Comparison of ENCODE assay signal across 8 mouse cellular contexts in the genomic region with DNA sequence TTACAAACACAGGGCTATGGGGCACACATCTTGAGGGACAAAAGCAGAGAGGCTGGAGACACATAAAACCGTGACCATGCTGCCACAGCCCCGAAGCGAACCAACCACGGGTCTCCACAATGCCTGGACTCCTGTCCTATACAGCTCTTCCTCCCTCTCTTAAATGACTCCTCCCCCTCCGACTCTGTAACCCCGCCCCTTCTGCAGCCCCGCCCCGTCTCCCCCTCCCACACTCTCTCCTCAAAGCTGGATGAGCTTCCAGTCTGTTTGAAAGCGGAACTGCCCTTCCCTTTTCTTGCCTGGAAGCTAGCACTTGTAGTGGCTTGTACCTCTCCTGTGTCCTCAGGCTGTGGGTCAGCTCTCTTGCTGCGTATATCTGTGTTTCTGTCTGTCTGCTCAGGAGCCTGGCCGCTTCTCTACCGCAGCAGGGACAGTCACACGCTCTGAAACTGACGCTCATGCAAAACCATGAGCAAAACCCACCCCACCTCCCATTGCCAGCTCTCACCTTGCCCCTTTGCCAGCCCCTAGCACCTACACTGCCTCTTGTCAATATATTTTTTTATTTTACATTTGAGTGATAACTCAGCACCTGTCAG. TPM values are rescaled to one million over a fixed set of nuclear protein-coding genes. Genes with fewer than 3 reads are reported as not detected.
DNase-seq lines count a peak whose midpoint lies in the region; ATAC-seq and TF ChIP-seq lines count a peak whose summit lies in the region.

No protein-coding gene starts in this region.

- no peak overlapping the region for H3K4me3 ChIP-seq in heart, postnatal 0 days (ENCODE audit: low read depth, low read length)
- H3K4me3 ChIP-seq in lung, postnatal 0 days (ENCODE audit: low read depth, low read length) = no peak overlapping the region

- 10% methylated on average over 14 of the region's 14 CpGs for WGBS in heart, postnatal 0 days
- WGBS in lung, postnatal 0 days = 11% methylated on average over 14 of the region's 14 CpGs

- no peaks in the 10 kb centered on the region for H3K36me3 ChIP-seq in heart, postnatal 0 days (replicated peaks; ENCODE audit: control insufficient read depth, insufficient read depth, low read length)
- H3K36me3 ChIP-seq in lung, postnatal 0 days (ENCODE audit: insufficient read depth, low read length) = no peaks in the 10 kb centered on the region

- no peak overlapping the region for H3K9ac ChIP-seq in heart, postnatal 0 days (replicated peaks; ENCODE audit: low read depth, low read length)
- H3K9ac ChIP-seq in lung, postnatal 0 days (replicated peaks; ENCODE audit: low read depth) = no peak overlapping the region

- H3K4me2 ChIP-seq in heart, postnatal 0 days (ENCODE audit: low read depth, low read length) = peak overlapping the region; percentile 35
- peak overlapping the region; percentile 32; the same call in 1 of the 2 replicates for H3K4me2 ChIP-seq in lung, postnatal 0 days (replicated peaks; ENCODE audit: low read depth, low read length)

- no peak for TF ChIP-seq CTCF in heart, postnatal 0 days (IDR thresholded peaks at IDR 0.05; ENCODE audit: low read depth)
- TF ChIP-seq CTCF in lung, postnatal 0 days (IDR thresholded peaks at IDR 0.05) = no peak

- H3K27ac ChIP-seq in heart, postnatal 0 days (ENCODE audit: low read depth) = peak overlapping the region; percentile 22; the same call in 1 of the 2 replicates
- no peak overlapping the region for H3K27ac ChIP-seq in lung, postnatal 0 days (ENCODE audit: low read length)

- peak; percentile 44 for DNase-seq in testis, postnatal 10 days (ENCODE audit: low spot score)
- DNase-seq in testis, postnatal 14 days (ENCODE audit: low spot score) = no peak
- peak; percentile 43 for DNase-seq in heart, postnatal 0 days (ENCODE audit: low spot score)
- peak; percentile 46 for DNase-seq in lung, postnatal 0 days (ENCODE audit: low spot score)
- no peak for DNase-seq in adrenal gland, postnatal 10 days
- DNase-seq in left cerebral cortex, postnatal 4 days = no peak
- DNase-seq in gastrocnemius, postnatal 4 days (ENCODE audit: low spot score in 2 of 2) = no peak
- no peak for DNase-seq in layer of hippocampus, adult 8-10 months (ENCODE audit: low spot score in 2 of 2)

- ATAC-seq in heart, postnatal 0 days (ENCODE audit: insufficient read depth, low read depth) = no peak
- ATAC-seq in lung, postnatal 0 days = peak; percentile 55

- no peaks in the 10 kb centered on the region for H3K27me3 ChIP-seq in heart, postnatal 0 days (ENCODE audit: control insufficient read depth, insufficient read depth, low read length)
- peaks cover 6% of the 10 kb centered on the region; the same call in 1 of the 2 replicates for H3K27me3 ChIP-seq in lung, postnatal 0 days (replicated peaks; ENCODE audit: insufficient read depth, low read length)

- intact Hi-C loops in left cerebral cortex, postnatal 4 days (cut with DNase I) = no loop called here

- no peak for TF ChIP-seq EP300 in heart, postnatal 0 days (IDR thresholded peaks at IDR 0.05; ENCODE audit: low read depth)
- no peak for TF ChIP-seq EP300 in lung, postnatal 0 days (IDR thresholded peaks at IDR 0.05)

- H3K9me3 ChIP-seq in heart, postnatal 0 days (replicated peaks; ENCODE audit: control insufficient read depth, low read length) = no peaks in the 10 kb centered on the region
- H3K9me3 ChIP-seq in lung, postnatal 0 days (ENCODE audit: low read length) = no peaks in the 10 kb centered on the region

- peaks cover 21% of the 10 kb centered on the region for H3K4me1 ChIP-seq in heart, postnatal 0 days (ENCODE audit: control insufficient read depth, insufficient read depth)
- no peaks in the 10 kb centered on the region for H3K4me1 ChIP-seq in lung, postnatal 0 days (ENCODE audit: insufficient read depth, low read depth, low read length)

RNA-seq across cellular contexts. Expression of gene Obscn, which starts 5.7 kb away (rescaled TPM):
- total RNA-seq in heart, postnatal 0 days (2014; rRNA removed; ENCODE audit: low replicate concordance) = 225 and 245 TPM in 2 replicates
- 106 and 107 TPM in 2 replicates for polyA plus RNA-seq in heart, postnatal 0 days (2015; fragmentation: Nextera tagmentation; extraction: Ambion mirVana)
- 0.92 and 1.5 TPM in 2 replicates for polyA plus RNA-seq in lung, postnatal 0 days (2015; fragmentation: Nextera tagmentation; extraction: Ambion mirVana)
- total RNA-seq in adrenal gland, postnatal 10 days (2021) = 10 to 100 TPM; 20.0 to 75.3 TPM
- 1 to 10 TPM; 4.4 to 4.7 TPM for total RNA-seq in left cerebral cortex, postnatal 4 days (2021)
- 100 to 1,000 TPM; 462 to 554 TPM for total RNA-seq in gastrocnemius, postnatal 4 days (2021)
- 1 to 10 TPM; 1.2 to 1.9 (median 1.5) TPM for total RNA-seq in layer of hippocampus, adult 8-10 months (2022)

RNA-seq across cellular contexts. Expression of gene Iba57, which starts 21.7 kb away (rescaled TPM):
- 10.2 and 12.4 TPM in 2 replicates for total RNA-seq in heart, postnatal 0 days (2014; rRNA removed; ENCODE audit: low replicate concordance)
- 10.7 and 11.0 TPM in 2 replicates for polyA plus RNA-seq in heart, postnatal 0 days (2015; fragmentation: Nextera tagmentation; extraction: Ambion mirVana)
- polyA plus RNA-seq in lung, postnatal 0 days (2015; fragmentation: Nextera tagmentation; extraction: Ambion mirVana) = 3.1 and 3.9 TPM in 2 replicates
- total RNA-seq in adrenal gland, postnatal 10 days (2021) = 10 to 100 TPM; 19.6 to 19.8 TPM
- total RNA-seq in left cerebral cortex, postnatal 4 days (2021) = 10 to 100 TPM in 1 of 2 experiments, 1 to 10 TPM in 1; 8.9 to 13.1 TPM
- 10 to 100 TPM in 1 of 2 experiments, 1 to 10 TPM in 1; 9.9 to 10.0 TPM for total RNA-seq in gastrocnemius, postnatal 4 days (2021)
- 10 to 100 TPM in 1 of 4 experiments, 1 to 10 TPM in 3; 5.9 to 10.2 (median 7.3) TPM for total RNA-seq in layer of hippocampus, adult 8-10 months (2022)

RNA-seq across cellular contexts. Expression of gene Gjc2, which starts 41.1 kb away (rescaled TPM):
- total RNA-seq in heart, postnatal 0 days (2014; rRNA removed; ENCODE audit: low replicate concordance) = 0.08 and 0.12 TPM in 2 replicates
- polyA plus RNA-seq in heart, postnatal 0 days (2015; fragmentation: Nextera tagmentation; extraction: Ambion mirVana) = 0.63 and 0.75 TPM in 2 replicates
- 1.8 and 2.5 TPM in 2 replicates for polyA plus RNA-seq in lung, postnatal 0 days (2015; fragmentation: Nextera tagmentation; extraction: Ambion mirVana)
- total RNA-seq in adrenal gland, postnatal 10 days (2021) = under 1 TPM; 0.48 to 0.88 TPM
- total RNA-seq in left cerebral cortex, postnatal 4 days (2021) = under 1 TPM; 0.86 to 0.89 TPM
- 1 to 10 TPM; 1.7 to 2.1 TPM for total RNA-seq in gastrocnemius, postnatal 4 days (2021)
- 10 to 100 TPM; 11.8 to 15.9 (median 12.5) TPM for total RNA-seq in layer of hippocampus, adult 8-10 months (2022)

RNA-seq across cellular contexts. Expression of gene Guk1, which starts 50.1 kb away (rescaled TPM):
- total RNA-seq in heart, postnatal 0 days (2014; rRNA removed; ENCODE audit: low replicate concordance) = 47.5 and 60.3 TPM in 2 replicates
- polyA plus RNA-seq in heart, postnatal 0 days (2015; fragmentation: Nextera tagmentation; extraction: Ambion mirVana) = 138 and 146 TPM in 2 replicates
- 151 and 168 TPM in 2 replicates for polyA plus RNA-seq in lung, postnatal 0 days (2015; fragmentation: Nextera tagmentation; extraction: Ambion mirVana)
- 10 to 100 TPM; 63.7 to 64.9 TPM for total RNA-seq in adrenal gland, postnatal 10 days (2021)
- total RNA-seq in left cerebral cortex, postnatal 4 days (2021) = 100 to 1,000 TPM in 1 of 2 experiments, 10 to 100 TPM in 1; 93.9 to 107 TPM
- total RNA-seq in gastrocnemius, postnatal 4 days (2021) = 10 to 100 TPM; 27.4 to 29.9 TPM
- 100 to 1,000 TPM; 135 to 149 (median 141) TPM for total RNA-seq in layer of hippocampus, adult 8-10 months (2022)

Comparison
In these comparisons a context has a peak if more than half of its experiments do, and no peak if none do; other contexts are left out.
1. DNase-seq: peak in testis, postnatal 10 days (single experiment), heart, postnatal 0 days (single experiment) and lung, postnatal 0 days (single experiment); none in testis, postnatal 14 days (single experiment), adrenal gland, postnatal 10 days (single experiment), left cerebral cortex, postnatal 4 days (single experiment), gastrocnemius, postnatal 4 days (0 of 2) and layer of hippocampus, adult 8-10 months (0 of 2).
2. RNA of gene Gjc2, which starts 41.1 kb away (total RNA-seq): 11.8 to 15.9 TPM in layer of hippocampus, adult 8-10 months; 1.7 to 2.1 TPM in gastrocnemius, postnatal 4 days, 0.86 to 0.89 TPM in left cerebral cortex, postnatal 4 days, 0.48 to 0.88 TPM in adrenal gland, postnatal 10 days and 0.08 to 0.12 TPM in heart, postnatal 0 days; every median in the first group is over 4 times any median in the second.